Mouse (Mus musculus): ENCODE measurements around the gene Defb28.

Gene Defb28

GRCm38 (mm10) chr2:152569038-152569437 is 51.0 kb downstream of the Defb28 start, which contains the start of gene Gm17416:
Gene Gm17416, plus strand, starts transcription at chr2:152569338.
- no peak for DNase-seq (ENCODE audit: low spot score)

GRCm38 (mm10) chr2:152569881-152570280 is 51.8 kb downstream of the Defb28 start:
- DNase-seq (ENCODE audit: low spot score), result no peak

GRCm38 (mm10) chr2:152570313-152570712 is 52.3 kb downstream of the Defb28 start:
- DNase-seq (ENCODE audit: low spot score), result no peak
